Mouse (Mus musculus): ENCODE data around the gene Mrpl43.

The Mrpl43 gene

DNA sequence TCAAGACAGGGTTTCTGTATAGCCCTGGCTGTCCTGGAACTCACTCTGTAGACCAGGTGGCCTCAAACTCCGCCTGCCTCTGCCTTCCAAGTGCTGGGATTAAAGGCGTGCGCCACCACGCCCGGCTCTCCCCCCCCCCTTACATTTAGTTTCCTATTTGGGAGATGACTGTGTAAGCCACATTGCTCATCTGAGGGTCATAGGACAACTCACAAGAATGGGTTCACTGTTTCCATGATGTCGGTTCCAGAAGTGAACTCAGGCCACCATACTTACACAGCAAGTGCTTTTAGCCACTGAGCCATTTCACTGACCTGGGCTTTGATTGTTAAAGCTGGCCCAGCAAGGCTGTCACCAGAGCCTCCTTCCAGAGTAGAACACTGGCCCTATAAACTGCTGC, 29.1 kb downstream of the Mrpl43 start:
- DNase-seq (ENCODE audit: low spot score): no peak

DNA sequence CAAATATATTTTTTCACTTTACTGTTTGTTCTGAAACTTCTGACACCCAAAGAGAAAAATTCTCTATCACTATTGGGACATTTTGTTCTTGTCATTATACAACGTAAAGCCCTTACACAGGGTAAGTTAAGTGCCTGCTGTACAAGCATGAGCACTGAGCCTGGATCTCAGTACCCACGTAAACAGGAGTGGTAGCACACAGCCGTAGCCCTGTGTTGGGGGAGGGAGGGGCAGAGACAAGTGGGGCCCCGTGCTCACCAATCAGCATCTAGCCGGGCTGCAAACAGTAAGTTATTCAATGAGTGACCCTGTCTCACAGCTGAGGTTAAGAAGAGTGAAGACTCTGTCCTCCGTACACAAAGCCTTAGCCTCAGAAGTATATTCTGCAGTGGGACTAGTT, 29.6 kb downstream of the Mrpl43 start:
- no peak for DNase-seq (ENCODE audit: low spot score)

DNA sequence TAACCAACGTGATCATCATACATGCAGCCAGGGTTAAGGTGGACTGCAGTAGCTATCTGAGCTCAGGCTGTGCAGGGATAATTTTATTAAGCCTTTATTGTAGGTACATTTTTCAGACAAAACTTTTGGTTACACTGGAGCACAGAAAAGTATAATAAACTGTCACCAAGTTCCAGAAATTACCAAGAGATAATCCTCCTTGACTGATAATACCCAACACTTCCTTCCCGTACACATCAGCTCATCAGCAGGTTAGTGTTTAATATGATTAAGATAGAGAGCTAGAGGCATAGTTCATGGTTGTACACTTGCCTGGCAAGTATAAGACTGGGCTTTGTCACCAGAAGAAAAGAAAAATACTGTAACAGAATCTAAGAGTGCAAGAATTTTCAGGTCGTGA, 37.9 kb downstream of the Mrpl43 start:
- no peak for DNase-seq (ENCODE audit: low spot score)

DNA sequence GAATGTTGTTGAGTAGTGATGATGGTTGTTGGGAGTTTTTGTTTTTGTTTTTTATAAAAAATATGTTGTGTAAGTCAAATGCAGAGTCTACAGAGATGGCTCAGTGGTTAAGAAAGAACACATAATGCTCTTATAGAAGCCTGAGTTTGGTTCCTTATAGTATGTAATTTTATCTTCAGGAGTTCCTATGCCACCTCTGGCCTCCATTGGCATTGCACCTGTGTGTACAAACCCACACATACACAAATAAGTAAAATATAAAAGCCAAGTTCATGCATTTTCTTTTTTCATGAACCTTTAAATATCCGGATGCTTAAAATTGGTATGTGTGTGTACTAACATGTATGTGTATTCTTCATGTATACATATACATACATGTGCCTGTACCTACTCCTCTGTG, 40.3 kb downstream of the Mrpl43 start:
- DNase-seq (ENCODE audit: low spot score): no peak

DNA sequence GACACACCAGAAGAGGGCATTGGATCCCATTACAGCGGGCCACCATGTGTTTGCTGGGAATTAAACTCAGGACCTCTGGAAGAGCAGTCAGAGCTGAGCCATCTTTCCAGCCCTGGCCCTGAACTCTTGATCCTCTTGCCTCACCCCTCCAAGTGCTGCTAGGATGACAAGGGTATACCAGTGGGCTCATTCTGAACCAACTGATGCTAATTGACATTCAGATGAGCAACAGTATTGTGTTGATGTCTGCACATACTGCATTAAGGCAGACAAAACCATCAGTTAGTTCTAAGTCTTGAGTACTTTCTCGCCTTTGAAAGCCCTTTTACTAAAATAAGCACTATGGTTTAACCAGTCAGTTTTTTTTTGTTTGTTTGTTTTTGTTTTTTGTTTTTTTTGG, 46.6 kb downstream of the Mrpl43 start:
- DNase-seq (ENCODE audit: low spot score): no peak
